Mouse (Mus musculus): ENCODE measurements at regions not wholly inside any gene's neighbourhood (a gene's known extent, or its start where the extent isn't known, plus 50 kb on each side); places are given as distances from the start of the nearest gene placed in this dataset.
"Not testable (repeated sequence)": the region's sequence is repeated elsewhere in the genome, so short reads cannot be mapped to it uniquely, and the experiment has no call there.

DNA sequence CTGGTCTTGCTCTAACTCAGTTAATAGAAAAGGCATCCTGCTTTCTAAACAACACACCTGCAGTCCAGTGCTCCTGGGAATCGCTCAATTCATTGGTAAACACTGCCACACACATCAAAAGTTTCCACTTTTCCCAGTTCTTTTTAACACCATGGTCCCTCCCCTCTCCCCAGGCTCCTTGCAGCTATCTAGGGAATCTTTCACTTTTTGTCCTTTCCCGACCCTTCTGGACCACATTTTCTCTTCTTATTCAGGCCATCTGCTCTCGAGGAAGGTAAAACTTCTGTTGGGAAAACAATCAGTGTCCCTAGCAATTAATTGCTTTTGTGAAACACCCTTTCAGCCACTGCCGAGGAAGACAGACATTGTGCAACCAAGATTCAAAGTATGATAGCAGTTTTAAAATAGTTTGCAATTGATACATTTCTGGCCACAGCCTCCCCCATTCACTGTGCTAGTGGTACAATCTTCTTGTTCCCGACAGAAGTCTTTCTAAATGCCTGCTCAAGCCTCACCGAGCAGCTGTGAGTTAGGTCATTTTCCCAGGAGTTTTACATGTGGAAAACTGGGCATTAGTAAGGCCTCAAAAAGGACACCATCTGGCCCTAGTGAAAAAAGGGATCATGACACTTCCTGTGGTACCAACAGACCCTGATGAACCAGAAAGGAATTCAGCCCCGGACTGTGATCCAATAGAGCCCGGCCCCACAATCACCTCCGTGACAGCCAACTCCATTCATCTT, 347.4 kb upstream of the Pou3f2 start:
- intact Hi-C loops (cut with DNase I), result no loop called here
- DNase-seq (ENCODE audit: low spot score in 2 of 2), result no peak

DNA sequence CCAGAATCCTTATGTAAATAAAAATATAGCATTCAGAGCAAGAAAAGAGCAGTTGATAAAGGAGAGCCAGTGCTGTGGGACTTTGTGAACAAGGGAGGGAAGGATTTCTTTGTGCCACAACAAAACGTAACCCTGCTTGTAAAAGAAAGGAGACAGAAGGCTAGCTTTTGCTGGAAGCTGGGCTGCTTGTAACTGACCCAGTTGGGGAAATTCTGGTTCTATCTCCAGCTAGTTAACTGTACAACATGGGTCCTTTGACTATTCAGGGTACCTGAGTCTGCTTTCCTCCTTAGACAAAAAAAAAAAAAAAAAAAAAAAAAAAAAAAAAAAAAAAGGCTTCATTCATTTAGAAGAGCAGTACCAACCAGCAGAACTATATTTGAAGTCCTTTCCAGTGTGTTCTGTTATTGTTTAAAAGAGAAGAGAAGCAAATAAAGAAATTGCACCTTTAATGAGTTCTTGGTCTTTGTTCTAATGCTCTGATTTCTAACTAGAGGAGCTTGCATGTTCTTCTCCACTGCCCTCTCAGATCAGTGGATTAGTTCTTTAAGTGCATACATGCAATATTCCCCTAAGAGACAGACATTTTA, 345.8 kb upstream of the Pou3f2 start:
- intact Hi-C loops (cut with DNase I), result no loop called here
- no peak for DNase-seq (ENCODE audit: low spot score in 2 of 2)

DNA sequence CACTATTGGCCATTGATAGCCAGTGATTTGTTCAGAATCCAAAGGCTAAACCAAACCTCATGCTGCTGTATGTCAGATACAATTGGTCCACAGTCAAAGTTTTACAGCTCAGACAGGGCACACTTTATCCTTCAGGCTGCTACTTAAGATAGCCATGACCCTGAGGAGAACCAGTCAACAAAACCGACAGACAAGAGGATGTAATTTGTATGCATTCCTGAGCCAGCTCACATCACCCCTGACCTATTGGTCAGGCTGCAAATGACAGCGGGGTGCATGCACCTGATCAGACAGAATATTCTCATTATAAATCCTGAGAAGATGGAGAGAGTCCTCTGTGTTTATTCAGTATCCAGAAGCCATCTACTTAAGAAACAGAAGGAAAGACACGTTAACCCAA, 315.5 kb upstream of the Pou3f2 start:
- no peak for DNase-seq (ENCODE audit: low spot score in 2 of 2)

DNA sequence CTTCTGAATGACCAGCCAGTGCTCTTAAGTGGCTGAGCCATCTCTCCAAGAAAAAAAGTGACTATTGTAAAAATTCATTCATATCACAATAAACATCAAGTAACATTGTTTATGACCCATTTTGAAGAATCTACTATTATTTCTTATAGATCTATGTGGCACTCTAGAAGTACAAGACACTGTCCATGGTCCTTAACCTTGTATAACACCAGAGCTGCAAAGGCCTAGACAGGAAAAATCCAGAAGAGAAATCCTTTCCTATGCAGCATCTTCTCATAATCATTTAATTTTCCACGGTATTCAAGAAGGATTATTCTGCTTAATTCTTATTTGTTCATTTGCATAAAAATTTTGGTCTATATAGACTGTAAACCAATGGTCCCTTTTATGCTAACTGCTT, 304.7 kb upstream of the Pou3f2 start:
- DNase-seq (ENCODE audit: low spot score in 2 of 2), result no peak
- intact Hi-C loops (cut with DNase I), result no loop called here

More for the DNA sequence above, 315.5 kb upstream of the Pou3f2 start:
- intact Hi-C loops (cut with DNase I), result no loop called here

DNA sequence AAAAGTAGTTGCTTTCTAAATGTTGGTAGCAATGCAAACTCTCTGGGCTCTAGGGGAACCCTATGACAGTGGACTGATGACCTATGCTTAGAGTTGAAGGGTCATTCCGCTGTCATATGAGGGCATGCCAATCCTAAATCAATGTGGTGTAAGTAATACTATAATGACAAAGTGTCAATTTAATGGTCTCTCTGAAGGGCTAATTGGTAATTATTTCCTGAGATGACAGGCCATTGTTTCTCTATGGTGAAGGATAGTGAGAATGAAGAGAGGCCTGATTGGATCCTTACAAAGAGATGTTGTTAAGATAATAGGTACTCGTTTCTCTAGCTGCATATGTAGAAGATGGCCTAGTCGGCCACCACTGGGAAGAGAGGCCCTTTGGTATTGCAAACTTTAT, 299.7 kb upstream of the Pou3f2 start:
- DNase-seq (ENCODE audit: low spot score in 2 of 2), result no peak
- intact Hi-C loops (cut with DNase I), result no loop called here

DNA sequence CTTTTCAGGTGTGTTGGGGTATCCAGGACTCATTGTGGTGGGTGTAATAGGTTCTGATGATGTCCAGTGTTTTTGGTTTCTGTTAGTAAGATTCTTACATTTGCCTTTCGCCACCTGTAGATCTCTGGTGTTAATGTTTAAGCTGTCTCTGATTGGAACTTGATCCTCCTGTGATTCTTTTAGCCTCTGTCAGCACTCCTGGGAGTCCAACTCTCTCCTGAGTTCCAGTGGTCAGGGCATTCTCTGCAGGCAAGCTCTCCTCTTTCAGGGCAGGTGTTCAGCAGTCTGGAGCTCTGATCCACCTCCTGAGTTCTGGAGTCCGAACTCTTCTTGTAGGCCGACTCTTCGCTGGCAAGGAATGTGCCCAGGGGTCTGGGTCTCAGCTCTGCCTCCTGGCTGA, 274.9 kb upstream of the Pou3f2 start:
- DNase-seq (ENCODE audit: low spot score in 2 of 2); intact Hi-C loops (cut with DNase I): not testable (repeated sequence)
